Mouse (Mus musculus) ovary, adult 2 months (tissue): Measurements from ENCODE around the gene Nrp2. TPM values are rescaled to one million over a fixed set of nuclear protein-coding genes. Genes with fewer than 3 reads are reported as not detected.

Experiments used
- polyA plus RNA-seq: library from polyadenylated mRNA; depleted of rRNA; stranded (reverse); fragments of >200 nt; gene quantifications from 2 replicates; pipeline ENCODE4 v1.2.3, GENCODE M21; 2012; rRNA removed

The Nrp2 gene
- 26.4 and 26.7 TPM in 2 replicates for polyA plus RNA-seq

DNA sequence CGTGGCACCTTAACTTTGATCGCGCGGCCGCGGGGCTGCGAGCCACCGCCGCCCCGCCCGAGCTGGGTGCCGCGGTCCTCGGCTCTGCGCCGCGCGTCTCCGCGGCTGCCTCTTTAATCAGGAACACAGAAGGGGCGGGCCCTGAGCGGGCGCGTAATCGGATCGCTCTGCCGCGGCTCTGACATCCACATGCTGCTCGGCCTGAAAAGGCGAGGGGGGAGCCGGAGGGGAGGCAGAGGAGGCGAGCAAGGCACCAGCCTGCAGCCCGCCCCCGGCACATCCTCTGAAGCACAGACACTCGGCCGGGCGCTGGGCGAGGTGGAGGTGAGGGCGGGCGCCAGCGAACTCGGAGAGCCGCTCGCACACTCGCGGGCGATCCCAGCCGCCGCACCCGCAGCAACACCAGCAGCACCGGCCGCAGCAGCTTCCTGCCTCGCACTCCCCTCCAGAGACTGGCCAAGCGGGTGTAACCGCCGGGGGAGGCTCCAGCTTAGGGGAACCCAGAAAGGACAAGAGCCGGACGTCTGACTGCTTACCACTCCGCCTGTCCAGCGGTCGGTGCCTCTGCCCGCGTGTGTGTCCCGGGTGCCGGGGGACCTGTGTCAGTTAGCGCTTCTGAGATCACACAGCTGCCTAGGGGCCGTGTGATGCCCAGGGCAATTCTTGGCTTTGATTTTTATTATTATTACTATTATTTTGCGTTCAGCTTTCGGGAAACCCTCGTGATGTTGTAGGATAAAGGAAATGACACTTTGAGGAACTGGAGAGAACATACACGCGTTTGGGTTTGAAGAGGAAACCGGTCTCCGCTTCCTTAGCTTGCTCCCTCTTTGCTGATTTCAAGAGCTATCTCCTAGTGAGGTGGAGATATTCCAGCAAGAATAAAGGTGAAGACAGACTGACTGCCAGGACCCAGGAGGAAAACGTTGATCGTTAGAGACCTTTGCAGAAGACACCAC lies at the start of gene Nrp2:
Gene Nrp2, plus strand, starts transcription at position 128 of the 959 bp plus-strand sequence.

